Mouse (Mus musculus) testis, adult 2 months (tissue): ENCODE measurements around the gene Gpbp1l1.

Source experiments
- CTCF ChIP-seq: fragments of 200-500 bp; IDR thresholded peaks from 2 replicates; pipeline ENCODE4 v1.5.1; 2012; ENCODE audit warnings: low read depth, mild to moderate bottlenecking, inconsistent platforms, low read length, moderate library complexity; ENCODE audit not compliant: control insufficient read depth, insufficient read depth, insufficient replicate concordance
- POLR2A ChIP-seq: fragments of 200-500 bp; IDR thresholded peaks from 2 replicates; pipeline ENCODE4 v1.6.1; 2012; ENCODE audit warnings: low read depth, mild to moderate bottlenecking, inconsistent platforms, low read length, moderate library complexity; ENCODE audit not compliant: control insufficient read depth

DNA sequence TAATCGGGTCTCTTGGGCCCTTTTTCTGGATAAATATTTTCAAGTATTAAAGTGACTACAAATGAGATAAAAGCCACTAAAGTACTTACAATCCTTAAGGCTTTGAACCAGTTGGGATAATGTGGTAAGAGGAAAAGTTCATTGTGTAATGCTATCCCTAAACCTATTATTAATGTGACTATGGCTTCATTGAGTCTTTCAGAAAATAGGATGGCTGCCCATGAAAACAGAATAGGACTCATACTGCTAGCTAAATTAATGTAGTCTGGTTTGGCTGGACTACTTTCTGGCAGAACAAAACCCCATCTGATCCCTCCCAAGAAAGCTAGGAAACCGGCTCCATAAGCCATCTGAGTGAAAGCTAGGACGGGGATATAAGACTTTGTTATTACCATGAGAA is 4.4 kb upstream of the Gpbp1l1 start:
- TF ChIP-seq CTCF (no peak), POLR2A (no peak)
